Mouse (Mus musculus) bone marrow macrophage, adult 2 months (primary cell): ENCODE data around the gene Stard8. TPM values are rescaled to one million over a fixed set of nuclear protein-coding genes. Genes with fewer than 3 reads are reported as not detected.
A peak's percentile ranks its signal among the peaks of the same experiment; 100 is the strongest.

Experiments used
- H3K27ac ChIP-seq: 2 replicates; pipeline ENCODE4 v1.5.1; 2012; ENCODE audit warnings: low read depth, low read length; ENCODE audit not compliant: insufficient read depth
- H3K4me1 ChIP-seq: 2 replicates; pipeline ENCODE4 v1.6.1; 2012; ENCODE audit warnings: low read length; ENCODE audit not compliant: control insufficient read depth, insufficient read depth
- H3K4me3 ChIP-seq: 2 replicates; pipeline ENCODE4 v1.5.1; 2012; ENCODE audit warnings: mild to moderate bottlenecking, low read length, moderate library complexity; ENCODE audit not compliant: insufficient read depth
- CTCF ChIP-seq: IDR thresholded peaks from 2 replicates; pipeline ENCODE4 v1.5.1; 2012; ENCODE audit warnings: low read depth, mild to moderate bottlenecking, low read length, moderate library complexity
- POLR2A ChIP-seq: IDR thresholded peaks from 2 replicates; pipeline ENCODE4 v1.6.1; 2012; ENCODE audit warnings: mild to moderate bottlenecking, low read depth, low read length, borderline replicate concordance
- polyA plus RNA-seq: library from polyadenylated mRNA; stranded (reverse); fragments of >200 nt; gene quantifications from 2 replicates; pipeline ENCODE4 v1.2.4, GENCODE M21; 2012; ENCODE audit not compliant: missing spikeins, insufficient read depth, insufficient read length

The Stard8 gene
- polyA plus RNA-seq, 1 experiment, result 57.4 TPM

GRCm38 (mm10) chrX:99043275-99043674 is 40.2 kb downstream of the Stard8 start:
- TF ChIP-seq CTCF, result no peak
- no peak for TF ChIP-seq POLR2A
- Histone ChIP-seq H3K4me1 (peaks cover 47% of the 10 kb centered on the region), H3K27ac (peak overlapping the region; percentile 87), H3K4me3 (peak overlapping the region; percentile 93)

- Histone ChIP-seq H3K4me1 (peaks cover 51% of the 10 kb centered on the region), H3K4me3 (peak overlapping the region; percentile 93), H3K27ac (peak overlapping the region; percentile 87)
- TF ChIP-seq CTCF (no peak), POLR2A (no peak)
Observed at GRCm38 (mm10) chrX:99043739-99044138, 40.7 kb downstream of the Stard8 start.

GRCm38 (mm10) chrX:99045315-99045714 is 42.3 kb downstream of the Stard8 start:
- peak overlapping the region; percentile 29 for H3K4me3 ChIP-seq
- no peak for TF ChIP-seq CTCF
- no peak for TF ChIP-seq POLR2A
- H3K4me1 ChIP-seq, result peaks cover 61% of the 10 kb centered on the region
- peak overlapping the region; percentile 95 for H3K27ac ChIP-seq

- no peak for TF ChIP-seq POLR2A
- TF ChIP-seq CTCF, result no peak
- peak overlapping the region; percentile 95 for H3K27ac ChIP-seq
- no peak overlapping the region; the same call in 1 of the 2 replicates for H3K4me3 ChIP-seq
- H3K4me1 ChIP-seq, result peaks cover 64% of the 10 kb centered on the region
Observed at GRCm38 (mm10) chrX:99046360-99047055, 43.5 kb downstream of the Stard8 start.

- Histone ChIP-seq H3K4me3 (no peak overlapping the region), H3K4me1 (peaks cover 74% of the 10 kb centered on the region), H3K27ac (peak overlapping the region; percentile 0; the same call in 1 of the 2 replicates)
- TF ChIP-seq CTCF (no peak), POLR2A (no peak)
Observed at GRCm38 (mm10) chrX:99048111-99048510, 45.1 kb downstream of the Stard8 start.

GRCm38 (mm10) chrX:99049247-99049646 is 46.2 kb downstream of the Stard8 start:
- no peak for TF ChIP-seq CTCF
- no peak for TF ChIP-seq POLR2A
- Histone ChIP-seq H3K27ac (peak overlapping the region; percentile 90), H3K4me1 (peaks cover 69% of the 10 kb centered on the region), H3K4me3 (no peak overlapping the region)

GRCm38 (mm10) chrX:99050736-99051481 is 47.9 kb downstream of the Stard8 start:
- Histone ChIP-seq H3K4me3 (no peak overlapping the region), H3K27ac (no peak overlapping the region), H3K4me1 (peaks cover 59% of the 10 kb centered on the region)
- no peak for TF ChIP-seq POLR2A
- no peak for TF ChIP-seq CTCF

- no peak overlapping the region for H3K4me3 ChIP-seq
- no peak overlapping the region for H3K27ac ChIP-seq
- H3K4me1 ChIP-seq, result peaks cover 50% of the 10 kb centered on the region
- TF ChIP-seq POLR2A (no peak), CTCF (no peak)
Observed at GRCm38 (mm10) chrX:99052255-99052654, 49.2 kb downstream of the Stard8 start.

GRCm38 (mm10) chrX:99054512-99054911 is 51.5 kb downstream of the Stard8 start:
- no peak overlapping the region for H3K27ac ChIP-seq
- no peak for TF ChIP-seq POLR2A
- TF ChIP-seq CTCF, result no peak
- no peak overlapping the region for H3K4me3 ChIP-seq
- peaks cover 31% of the 10 kb centered on the region for H3K4me1 ChIP-seq

GRCm38 (mm10) chrX:99057772-99058440 is 54.9 kb downstream of the Stard8 start:
- H3K4me1 ChIP-seq, result peaks cover 3% of the 10 kb centered on the region; the same call in 1 of the 2 replicates

More at GRCm38 (mm10) chrX:99057772-99058440, 54.9 kb downstream of the Stard8 start:
- no peak overlapping the region for H3K27ac ChIP-seq
- TF ChIP-seq CTCF, result no peak
- TF ChIP-seq POLR2A, result no peak
- no peak overlapping the region for H3K4me3 ChIP-seq
